Mouse (Mus musculus): ENCODE results near the gene D11Wsu47e. TPM values are rescaled to one million over a fixed set of nuclear protein-coding genes. Genes with fewer than 3 reads are reported as not detected.

D11Wsu47e gene
- total RNA-seq, 1 experiment from 2014 or later, result 5.9 TPM

DNA sequence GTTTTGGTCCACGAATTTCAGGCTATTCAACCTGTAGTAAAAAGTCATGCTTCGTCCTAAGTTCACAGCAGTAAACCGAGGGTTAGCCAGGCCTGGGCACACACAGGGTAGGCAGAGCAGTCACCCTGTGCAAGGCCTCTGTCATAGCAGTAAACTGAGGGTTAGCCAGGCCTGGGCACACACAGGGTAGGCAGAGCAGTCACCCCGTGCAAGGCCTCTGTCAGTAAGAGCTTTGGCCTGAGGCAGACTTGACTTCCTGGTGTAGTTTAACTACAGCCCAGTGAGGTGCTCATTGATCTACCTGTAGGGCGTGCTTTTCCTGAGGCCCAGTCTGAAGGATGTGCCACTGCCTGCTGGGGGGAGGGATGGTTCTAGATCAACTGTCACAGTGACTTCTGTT, 7.1 kb downstream of the D11Wsu47e start:
- no peak for ATAC-seq (replicated peaks; ENCODE audit: insufficient number of reproducible peaks, low FRiP score, low TSS enrichment, poor library complexity, severe bottlenecking)

DNA sequence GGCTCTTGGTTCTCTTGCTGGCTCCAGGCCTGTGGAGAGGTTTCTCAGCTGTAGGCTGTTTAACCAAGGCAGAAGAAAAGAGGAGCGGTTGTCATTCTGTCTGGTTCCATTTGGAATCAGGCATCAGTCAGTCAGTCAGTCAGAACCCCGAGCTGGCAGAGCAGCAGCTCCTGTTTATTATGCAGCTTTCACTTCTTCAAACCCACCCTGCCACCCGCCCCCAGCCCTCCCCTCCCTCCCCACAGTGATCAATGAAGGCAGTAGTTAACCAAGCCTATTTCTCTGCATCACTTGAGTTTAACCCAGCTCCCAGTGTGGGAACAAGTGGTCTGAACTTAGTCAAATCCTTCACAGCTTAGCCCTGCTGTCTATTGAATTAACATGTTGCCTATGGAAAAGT, 7.6 kb downstream of the D11Wsu47e start:
- ATAC-seq (replicated peaks; ENCODE audit: insufficient number of reproducible peaks, low FRiP score, low TSS enrichment, poor library complexity, severe bottlenecking), result no peak

DNA sequence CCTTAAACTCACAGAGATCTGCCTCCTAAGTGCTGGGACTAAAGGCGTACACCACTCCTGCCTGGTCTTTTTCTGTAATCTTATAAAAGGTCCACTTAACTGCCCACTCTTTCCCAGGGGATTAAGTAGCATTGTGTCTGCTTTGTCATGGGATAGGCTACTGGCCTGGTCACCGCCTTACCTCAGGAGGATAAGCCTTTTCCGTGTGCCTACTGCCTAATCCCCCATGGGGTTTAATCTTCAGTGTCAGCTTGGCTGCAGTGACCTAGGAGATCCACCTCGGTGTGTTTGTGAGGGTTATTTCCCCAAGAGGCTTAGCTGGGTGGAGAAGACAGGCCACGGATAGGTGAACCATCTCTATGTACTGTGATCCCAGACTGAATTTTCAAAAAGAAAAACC, 13.4 kb downstream of the D11Wsu47e start:
- ATAC-seq (replicated peaks; ENCODE audit: insufficient number of reproducible peaks, low FRiP score, low TSS enrichment, poor library complexity, severe bottlenecking), result no peak

DNA sequence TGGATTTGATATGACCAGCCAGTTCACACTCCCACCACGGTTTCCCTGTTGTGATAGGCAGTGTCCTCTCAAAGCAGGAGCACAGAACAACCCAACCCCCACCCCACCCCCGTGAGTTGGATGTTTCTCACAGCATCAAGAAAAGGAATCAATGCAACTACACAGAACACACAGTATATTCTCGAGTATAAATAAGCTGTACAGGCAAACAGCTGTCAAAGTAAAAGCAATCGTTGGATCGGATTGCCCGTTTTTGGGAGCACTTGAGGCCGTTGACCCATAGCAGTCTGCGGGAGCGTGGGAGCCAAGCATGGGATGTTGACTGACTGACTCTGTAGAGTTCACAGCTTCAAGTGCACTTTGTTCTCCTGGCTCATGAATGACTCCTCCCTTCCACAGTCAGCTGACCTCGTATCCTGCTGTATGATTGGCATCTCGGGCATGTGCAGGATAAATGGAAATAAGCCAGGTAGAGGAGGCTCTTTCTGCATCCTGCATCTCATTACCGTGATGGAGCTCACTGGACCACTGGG, 13.9 kb downstream of the D11Wsu47e start:
- ATAC-seq (replicated peaks; ENCODE audit: insufficient number of reproducible peaks, low FRiP score, low TSS enrichment, poor library complexity, severe bottlenecking), result no peak

DNA sequence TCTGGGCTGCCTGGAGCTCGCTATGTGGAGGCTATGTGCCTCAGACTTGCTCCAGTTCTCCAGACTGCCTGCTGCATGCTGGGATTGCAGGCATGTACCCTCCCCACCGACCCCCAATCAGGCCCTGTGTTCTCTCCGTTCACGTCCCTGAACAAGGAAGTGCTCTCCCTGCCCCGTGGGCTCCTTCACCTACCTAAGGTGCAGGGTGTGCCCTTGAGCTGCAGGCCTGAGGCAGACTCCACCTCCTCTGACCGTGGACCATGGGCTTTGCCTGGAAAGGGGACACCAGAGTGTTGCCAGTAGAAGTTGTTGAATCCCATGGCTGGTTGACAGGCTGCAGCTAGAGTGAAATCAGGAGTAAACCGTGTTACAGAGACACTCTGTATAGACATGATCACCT, 15.4 kb downstream of the D11Wsu47e start:
- ATAC-seq (replicated peaks; ENCODE audit: insufficient number of reproducible peaks, low FRiP score, low TSS enrichment, poor library complexity, severe bottlenecking), result no peak

- ATAC-seq (replicated peaks; ENCODE audit: insufficient number of reproducible peaks, low FRiP score, low TSS enrichment, poor library complexity, severe bottlenecking), result peak; percentile 84
Observed at GRCm38 (mm10) chr11:113703758-113704157, 19.5 kb downstream of the D11Wsu47e start.

- ATAC-seq (replicated peaks; ENCODE audit: insufficient number of reproducible peaks, low FRiP score, low TSS enrichment, poor library complexity, severe bottlenecking), result no peak
Observed at GRCm38 (mm10) chr11:113705966-113706652, 21.9 kb downstream of the D11Wsu47e start.

DNA sequence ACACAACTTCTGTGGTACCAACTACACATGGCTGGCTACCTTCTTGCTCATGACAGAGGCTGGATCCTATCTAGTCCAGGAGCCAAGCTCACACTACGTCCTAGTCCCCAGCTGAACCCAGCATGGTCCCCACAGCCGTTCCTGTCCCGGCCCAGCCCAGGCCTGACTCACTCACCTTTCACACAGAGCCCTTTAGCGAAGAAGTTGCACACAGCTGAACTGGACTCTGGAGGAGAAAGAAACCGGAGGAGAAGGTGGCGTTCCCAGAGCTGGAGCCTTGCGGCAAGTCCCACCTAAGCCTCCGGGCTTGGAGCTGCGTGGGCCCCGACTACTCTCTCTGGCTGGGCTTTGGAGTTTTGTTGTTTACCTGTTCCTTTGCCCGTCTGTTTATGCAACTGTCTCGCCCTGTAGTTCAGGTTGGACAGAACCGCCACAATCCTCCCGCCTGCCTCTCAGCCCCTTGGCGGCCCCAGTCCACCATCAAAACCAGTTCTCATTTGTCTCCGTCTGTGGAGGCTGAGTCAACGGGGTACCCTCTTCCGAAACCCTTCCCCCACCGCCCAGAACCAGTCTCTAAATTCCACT, 24.5 kb downstream of the D11Wsu47e start:
- no peak for ATAC-seq (replicated peaks; ENCODE audit: insufficient number of reproducible peaks, low FRiP score, low TSS enrichment, poor library complexity, severe bottlenecking)

GRCm38 (mm10) chr11:113709272-113709671, 25.1 kb downstream of the D11Wsu47e start:
- ATAC-seq (replicated peaks; ENCODE audit: insufficient number of reproducible peaks, low FRiP score, low TSS enrichment, poor library complexity, severe bottlenecking), result no peak

- no peak for ATAC-seq (replicated peaks; ENCODE audit: insufficient number of reproducible peaks, low FRiP score, low TSS enrichment, poor library complexity, severe bottlenecking)
Observed at GRCm38 (mm10) chr11:113709731-113710256, 25.6 kb downstream of the D11Wsu47e start, which contains the start of gene Cpsf4l. Cpsf4l (minus strand) TSS chr11:113710017.

DNA sequence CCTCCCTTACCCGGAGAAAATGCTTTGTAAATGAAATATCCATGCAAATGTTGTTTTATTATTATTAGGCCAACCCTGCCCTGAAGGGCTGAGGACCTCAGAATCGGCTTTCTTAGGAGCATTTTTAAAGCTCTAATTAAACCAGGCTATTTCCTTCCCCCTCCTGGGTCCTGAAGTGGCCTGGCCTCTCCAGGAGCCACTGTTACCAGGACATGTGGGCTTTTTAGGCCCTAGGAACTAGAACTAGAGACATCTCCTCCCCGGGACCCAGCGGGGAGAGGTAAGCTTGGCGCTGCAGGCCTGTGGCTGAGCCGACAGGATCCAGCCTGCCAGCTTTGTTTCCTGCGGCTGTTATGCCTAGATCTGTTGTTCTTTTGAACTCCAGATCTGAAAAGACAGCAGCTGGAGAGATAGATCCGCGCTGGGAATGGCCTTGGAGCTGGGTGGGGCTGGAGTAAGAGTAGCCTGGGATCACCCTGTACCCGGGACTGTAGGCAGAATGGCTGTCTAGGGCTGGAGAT, 26.1 kb downstream of the D11Wsu47e start:
- ATAC-seq (replicated peaks; ENCODE audit: insufficient number of reproducible peaks, low FRiP score, low TSS enrichment, poor library complexity, severe bottlenecking), result no peak

DNA sequence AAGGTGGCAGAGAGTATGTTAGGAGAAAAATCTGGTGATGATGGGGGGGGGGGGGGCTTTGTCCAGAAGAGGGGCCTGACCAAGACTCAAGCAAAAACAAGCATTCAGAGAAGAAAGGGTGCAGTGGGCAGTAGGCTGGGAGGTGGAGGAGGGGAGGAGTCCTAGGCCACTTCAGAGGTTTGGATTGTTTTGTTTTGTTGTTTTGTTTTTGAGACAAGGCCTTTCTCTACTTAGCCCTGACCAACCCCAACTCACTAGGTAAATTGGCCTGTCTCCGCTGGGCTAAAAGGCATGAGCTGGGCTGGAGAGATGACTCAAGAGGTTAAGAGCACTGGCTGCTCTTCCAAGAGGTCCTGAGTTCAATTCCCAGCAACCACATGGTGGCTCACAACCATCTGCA, 26.8 kb downstream of the D11Wsu47e start:
- no peak for ATAC-seq (replicated peaks; ENCODE audit: insufficient number of reproducible peaks, low FRiP score, low TSS enrichment, poor library complexity, severe bottlenecking)

DNA sequence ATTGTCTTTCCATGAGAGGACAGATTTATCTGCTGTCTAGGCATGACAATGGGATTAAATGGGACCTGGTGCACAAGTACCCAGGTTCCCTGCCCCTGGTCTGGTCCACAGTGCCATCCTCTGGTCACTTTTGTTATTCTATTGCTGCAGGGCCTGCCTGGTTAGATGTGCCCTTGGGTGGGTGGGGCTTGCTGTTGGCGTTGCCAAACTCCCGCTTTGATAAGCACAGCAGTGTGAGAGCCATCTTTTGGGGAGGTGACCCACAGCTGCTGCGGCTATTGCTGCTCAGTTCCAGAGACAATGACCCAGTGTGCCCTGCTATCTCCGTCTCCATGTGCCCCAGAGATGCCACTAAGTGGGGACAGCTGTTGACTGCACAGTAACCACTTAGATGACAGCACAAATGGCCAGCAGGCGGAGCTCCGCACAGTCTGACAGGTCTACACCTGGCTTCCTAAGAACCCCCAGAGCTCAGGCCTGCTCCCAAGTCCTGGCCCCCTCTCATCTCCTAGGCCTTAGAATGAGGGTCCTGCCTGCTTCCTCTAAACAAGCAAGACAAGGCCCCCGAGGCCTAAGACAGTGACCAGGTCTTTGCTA, 31.0 kb downstream of the D11Wsu47e start:
- no peak for ATAC-seq (replicated peaks; ENCODE audit: insufficient number of reproducible peaks, low FRiP score, low TSS enrichment, poor library complexity, severe bottlenecking)

DNA sequence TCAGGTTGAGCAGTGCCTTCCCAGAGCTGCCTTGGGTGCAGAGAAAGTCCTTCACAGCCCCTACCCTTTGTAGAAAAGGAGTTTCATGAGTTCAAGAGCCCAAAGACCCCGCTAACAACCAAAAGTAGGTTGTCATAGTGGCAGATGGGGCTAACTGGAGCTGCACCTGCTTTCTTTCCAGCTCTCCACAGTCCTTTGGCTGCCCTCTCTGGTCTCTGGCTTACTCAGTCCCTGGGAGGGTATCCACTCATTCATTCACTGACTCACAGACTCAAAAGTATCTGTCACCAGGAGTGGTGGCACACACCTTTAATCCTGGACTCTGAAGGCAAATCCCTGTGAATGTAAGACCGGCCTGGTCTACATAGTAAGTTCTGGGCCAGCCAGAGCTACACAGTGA, 31.9 kb downstream of the D11Wsu47e start:
- ATAC-seq (replicated peaks; ENCODE audit: insufficient number of reproducible peaks, low FRiP score, low TSS enrichment, poor library complexity, severe bottlenecking), result no peak

GRCm38 (mm10) chr11:113717767-113718424, 33.7 kb downstream of the D11Wsu47e start:
- no peak for ATAC-seq (replicated peaks; ENCODE audit: insufficient number of reproducible peaks, low FRiP score, low TSS enrichment, poor library complexity, severe bottlenecking)

DNA sequence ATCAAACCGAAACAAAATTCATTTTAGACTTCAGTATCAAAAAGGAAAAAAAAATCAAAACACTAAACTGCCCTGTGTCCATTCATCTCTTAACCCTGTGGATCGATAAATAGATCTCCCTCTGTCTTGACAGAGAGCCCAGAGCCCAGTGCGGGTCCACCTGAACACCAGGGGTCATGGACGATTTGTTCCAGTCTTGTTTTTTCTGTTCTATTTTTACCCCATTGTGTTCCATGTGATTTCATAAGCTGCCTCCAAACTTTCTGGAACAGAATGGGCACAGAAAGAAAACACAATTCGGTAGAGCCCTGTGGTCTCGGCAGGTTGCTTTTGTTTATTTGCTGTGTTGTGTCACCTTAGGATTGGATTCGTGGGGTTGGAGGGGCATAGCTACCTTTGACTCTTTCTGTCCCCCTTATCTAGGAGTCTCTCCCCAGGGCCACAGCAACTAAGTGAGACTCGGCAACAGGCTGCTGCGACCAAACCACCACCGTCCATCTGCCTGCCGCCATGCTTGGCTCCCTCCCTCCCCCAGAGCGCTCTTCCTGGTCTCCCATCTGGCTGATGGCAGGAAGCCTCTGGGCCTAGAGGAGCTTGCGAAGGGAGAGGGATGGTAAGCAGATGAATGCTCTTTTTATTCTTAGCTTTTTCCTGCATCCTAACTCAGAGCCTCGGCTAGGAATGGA, 38.3 kb downstream of the D11Wsu47e start:
- ATAC-seq (replicated peaks; ENCODE audit: insufficient number of reproducible peaks, low FRiP score, low TSS enrichment, poor library complexity, severe bottlenecking), result no peak

DNA sequence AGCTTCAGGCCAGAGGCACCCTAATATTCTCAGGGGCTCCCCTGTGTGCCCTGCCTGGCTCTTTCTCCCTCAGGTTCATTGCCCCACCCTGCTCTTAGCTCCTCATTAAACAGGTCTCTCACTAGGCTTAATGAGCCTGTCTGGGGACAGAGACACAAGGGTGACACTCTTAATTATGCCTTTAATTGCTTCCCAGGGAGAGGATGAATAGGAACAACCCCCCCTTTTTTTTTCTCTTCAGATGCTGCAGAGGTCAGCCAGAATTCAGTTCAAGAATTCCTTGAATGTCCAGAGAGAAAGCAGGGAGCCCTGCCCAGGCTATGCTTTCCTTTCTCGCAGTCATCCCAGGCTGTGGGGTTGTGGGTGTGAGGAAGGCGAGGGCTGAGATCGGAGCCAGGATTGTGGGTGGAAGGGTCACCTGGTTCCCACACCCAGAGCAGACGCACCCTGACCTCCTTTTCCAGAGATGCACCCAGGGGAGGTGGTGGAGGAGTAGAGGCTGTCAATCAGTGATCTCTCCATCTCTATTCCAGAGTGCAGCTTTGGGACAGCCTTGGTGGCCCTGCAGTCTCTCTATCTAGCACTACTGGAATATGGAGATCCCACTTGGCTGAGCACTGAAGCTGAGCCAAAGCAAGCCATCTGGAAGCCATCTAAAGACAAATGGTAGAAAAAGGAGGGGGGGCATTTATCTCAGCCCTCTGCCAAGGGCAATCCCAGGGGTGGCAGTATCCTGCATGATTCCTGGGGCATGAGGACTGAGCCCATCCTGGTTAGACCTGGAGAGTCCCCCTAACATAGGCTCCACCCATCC, 41.2 kb downstream of the D11Wsu47e start:
- ATAC-seq (replicated peaks; ENCODE audit: insufficient number of reproducible peaks, low FRiP score, low TSS enrichment, poor library complexity, severe bottlenecking), result no peak

All from monocyte, adult 5-6 weeks (primary cell).